Mouse (Mus musculus) midbrain, embryonic 11.5 days (tissue): ENCODE data around the gene Tmed8. TPM values are rescaled to one million over a fixed set of nuclear protein-coding genes. Genes with fewer than 3 reads are reported as not detected.

Source experiments
- ATAC-seq: fragments of 200-750 bp; cut with Nextera tagmentation; 2 replicates; pipeline ENCODE4 v1.8.0; 2017; ENCODE audit warnings: moderate TSS enrichment, moderate library complexity; ENCODE audit not compliant: low FRiP score
- DNase-seq: peaks from one replicate; pipeline ENCODE4 v3.0.0; 2015; ENCODE audit warnings: low spot score; ENCODE audit errors: missing footprints
- H3K27ac ChIP-seq: fragments of 300-500 bp; sonication (generic); 2 replicates; pipeline ENCODE4 v1.5.1; 2014; ENCODE audit warnings: low read depth, low read length
- H3K27me3 ChIP-seq: fragments of 300-500 bp; sonication (generic); 2 replicates; pipeline ENCODE4 v1.6.1; 2014; ENCODE audit warnings: mild to moderate bottlenecking, low read length, moderate library complexity, mixed read lengths; ENCODE audit not compliant: control insufficient read depth, insufficient read depth
- H3K36me3 ChIP-seq: fragments of 300-500 bp; sonication (generic); 2 replicates; pipeline ENCODE4 v1.6.1; 2014; ENCODE audit warnings: mild to moderate bottlenecking, low read length, moderate library complexity, mixed read lengths; ENCODE audit not compliant: control insufficient read depth, insufficient read depth
- H3K4me1 ChIP-seq: fragments of 300-500 bp; sonication (generic); 2 replicates; pipeline ENCODE4 v1.6.1; 2014; ENCODE audit warnings: low read length; ENCODE audit not compliant: control insufficient read depth, insufficient read depth
- H3K4me2 ChIP-seq: fragments of 300-500 bp; sonication (generic); 2 replicates; pipeline ENCODE4 v1.6.1; 2014; ENCODE audit warnings: mild to moderate bottlenecking, moderate library complexity
- H3K4me3 ChIP-seq: fragments of 300-500 bp; sonication (generic); 2 replicates; pipeline ENCODE4 v1.5.1; 2014; ENCODE audit warnings: low read depth, low read length
- H3K9ac ChIP-seq: fragments of 300-500 bp; sonication (generic); 2 replicates; pipeline ENCODE4 v1.6.1; 2014; ENCODE audit warnings: low read length
- H3K9me3 ChIP-seq: fragments of 300-500 bp; sonication (generic); 2 replicates; pipeline ENCODE4 v1.6.1; 2016; ENCODE audit warnings: low read length; ENCODE audit not compliant: control insufficient read depth
- WGBS: fragments of 180-500 bp; shearing (Covaris S2); extraction: QIAGEN DNeasy Blood & Tissue Kit; methylation state at CpG from one replicate; pipeline ENCODE4 v1.1.7; 2014; 5-methylcytosine and 5-hydroxymethylcytosine counted together
- polyA plus RNA-seq: library from polyadenylated mRNA; unstranded; fragments of >200 nt; fragmentation: Nextera tagmentation; extraction: Ambion mirVana; gene quantifications from 2 replicates; pipeline ENCODE4 v1.2.1, GENCODE M21; 2014

Tmed8 gene
- polyA plus RNA-seq, 1 experiment from 2014 or later: 4.3 TPM

DNA sequence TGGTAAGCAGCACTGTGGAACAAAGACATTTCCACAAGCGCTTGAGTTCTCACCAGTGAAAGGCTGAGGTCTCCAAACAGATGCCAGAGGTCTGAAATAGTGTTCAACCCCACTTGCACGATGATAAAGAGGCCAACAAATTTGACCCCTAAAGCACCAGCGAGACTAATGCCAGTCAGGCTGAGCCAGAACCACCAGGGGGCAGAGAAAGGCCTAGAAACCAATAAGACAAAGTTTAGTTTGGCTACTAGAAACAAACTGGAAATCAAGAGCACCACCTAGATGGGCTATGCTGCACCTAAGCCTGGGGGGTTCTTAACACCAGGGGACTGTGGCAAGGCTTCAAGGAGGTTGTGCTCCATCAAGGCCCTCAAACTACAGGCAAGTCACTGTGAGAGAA lies 68.6 kb downstream of the Tmed8 start:
- WGBS: 76% methylated on average over 3 of the region's 3 CpGs
- DNase-seq (peak; percentile 86), ATAC-seq (no peak)
- Histone ChIP-seq H3K4me1 (no peaks in the 10 kb centered on the region), H3K27me3 (no peaks in the 10 kb centered on the region), H3K27ac (no peak overlapping the region), H3K9me3 (no peaks in the 10 kb centered on the region), H3K4me3 (no peak overlapping the region), H3K36me3 (peaks cover 3% of the 10 kb centered on the region; the same call in 1 of the 2 replicates), H3K9ac (no peak overlapping the region), H3K4me2 (no peak overlapping the region)

DNA sequence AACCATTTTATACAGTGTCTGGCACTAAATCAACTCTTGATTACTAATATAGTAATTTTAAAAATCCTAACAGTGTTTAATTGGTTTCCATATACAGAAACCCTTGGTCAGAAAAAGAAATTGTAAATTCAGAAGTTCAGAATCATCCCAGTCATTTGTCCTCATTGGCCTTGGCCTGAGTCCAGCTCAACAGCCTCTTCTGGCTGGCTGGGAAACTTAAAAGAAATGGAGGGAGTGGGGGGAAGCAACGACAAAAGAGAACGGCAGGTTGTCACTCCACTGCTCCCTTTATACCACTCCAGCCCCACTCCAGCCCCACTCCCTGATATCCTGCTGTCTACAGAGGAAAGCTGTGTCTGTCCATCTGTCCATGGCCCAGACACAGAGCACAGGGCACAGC lies 69.1 kb downstream of the Tmed8 start:
- Histone ChIP-seq H3K36me3 (peaks cover 3% of the 10 kb centered on the region; the same call in 1 of the 2 replicates), H3K4me2 (no peak overlapping the region), H3K4me3 (no peak overlapping the region), H3K9me3 (no peaks in the 10 kb centered on the region), H3K4me1 (no peaks in the 10 kb centered on the region), H3K9ac (no peak overlapping the region), H3K27me3 (no peaks in the 10 kb centered on the region), H3K27ac (no peak overlapping the region)
- whole genome bisulfite sequencing: 86% methylated on average over 2 of the region's 2 CpGs
- DNase-seq (no peak), ATAC-seq (no peak)

DNA sequence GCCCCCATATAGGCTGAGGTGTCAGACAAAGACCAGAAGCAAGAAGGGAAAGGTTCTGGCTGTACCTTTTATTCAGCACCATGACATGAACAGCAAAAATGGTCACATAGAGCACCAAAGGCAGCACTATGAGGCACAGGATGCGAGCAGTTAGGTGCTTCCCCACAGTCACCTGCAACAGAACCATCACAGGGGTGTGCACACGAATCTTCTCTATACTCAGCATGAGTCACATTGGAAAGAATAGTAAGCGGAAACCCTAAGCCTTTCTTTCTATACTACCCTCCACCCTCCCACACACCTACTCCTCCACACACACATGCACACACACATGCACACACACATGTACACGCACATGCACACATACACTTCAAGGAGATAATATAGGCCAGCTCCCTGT lies 70.0 kb downstream of the Tmed8 start:
- peaks cover 3% of the 10 kb centered on the region; the same call in 1 of the 2 replicates for H3K36me3 ChIP-seq
- no peak for ATAC-seq
- H3K9me3 ChIP-seq: no peaks in the 10 kb centered on the region

DNA sequence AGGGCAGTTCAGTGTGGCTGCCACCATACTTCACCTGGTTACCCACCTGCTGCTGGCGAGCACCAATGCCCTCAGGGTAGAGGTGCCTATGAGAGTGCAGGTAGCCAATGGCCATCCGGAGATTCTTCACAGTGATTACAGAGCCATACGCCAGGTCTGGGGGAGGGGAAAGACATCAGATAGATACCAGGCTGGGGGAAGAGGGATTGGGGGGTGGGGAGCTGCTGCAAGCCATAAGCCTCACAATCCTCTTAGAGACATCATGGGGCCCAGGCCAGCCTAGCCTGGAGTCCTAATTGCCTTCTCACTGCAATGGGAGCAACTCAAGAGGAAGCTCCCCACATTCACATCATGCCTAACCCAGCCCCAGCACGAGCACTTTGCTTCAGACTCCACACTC lies 73.0 kb downstream of the Tmed8 start:
- no peak overlapping the region for H3K4me3 ChIP-seq
- peaks cover 3% of the 10 kb centered on the region; the same call in 1 of the 2 replicates for H3K36me3 ChIP-seq
- no peaks in the 10 kb centered on the region for H3K4me1 ChIP-seq
- DNase-seq (no peak), ATAC-seq (no peak)
- H3K27ac ChIP-seq: no peak overlapping the region
- 56% methylated on average over 4 of the region's 4 CpGs for WGBS
- H3K9ac ChIP-seq: no peak overlapping the region
- no peak overlapping the region for H3K4me2 ChIP-seq
- no peaks in the 10 kb centered on the region for H3K9me3 ChIP-seq
- H3K27me3 ChIP-seq: no peaks in the 10 kb centered on the region

More for the DNA sequence above, 70.0 kb downstream of the Tmed8 start:
- H3K4me1 ChIP-seq: no peaks in the 10 kb centered on the region
- no peaks in the 10 kb centered on the region for H3K27me3 ChIP-seq
- H3K4me2 ChIP-seq: no peak overlapping the region
- no peak overlapping the region for H3K27ac ChIP-seq
- no peak overlapping the region for H3K4me3 ChIP-seq
- WGBS: 90% methylated on average over 4 of the region's 4 CpGs
- H3K9ac ChIP-seq: no peak overlapping the region
- DNase-seq: no peak

DNA sequence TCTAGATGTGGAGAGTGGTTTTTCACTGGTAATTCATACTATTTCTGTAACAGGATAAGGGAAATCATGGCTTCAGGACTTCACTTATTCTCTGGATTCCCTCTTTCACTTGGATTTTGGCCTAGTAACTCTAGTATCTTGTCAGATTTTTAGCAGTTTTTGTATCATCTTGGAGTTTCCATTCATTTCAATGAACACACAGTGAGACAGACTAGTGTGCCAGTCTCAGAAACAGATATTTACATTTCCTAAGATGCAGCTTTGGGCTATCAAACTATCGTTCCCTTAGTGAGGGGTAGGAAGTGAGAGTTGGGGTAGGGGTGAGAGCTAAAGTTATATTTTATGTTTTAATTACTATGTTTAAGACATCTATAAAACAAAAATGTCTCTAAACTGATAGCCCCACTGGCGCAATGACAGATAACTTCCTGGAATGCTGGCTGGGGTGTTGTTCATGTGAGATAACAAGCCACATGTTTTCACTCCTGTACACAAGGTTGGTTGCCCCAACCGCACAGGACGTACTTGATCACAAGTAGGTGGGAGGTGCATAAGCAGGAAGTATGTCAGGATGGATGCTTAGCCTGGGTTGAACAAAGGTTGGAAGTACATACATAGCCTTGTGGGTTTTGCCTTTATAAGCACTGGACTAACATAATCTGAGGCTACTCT lies 78.2 kb downstream of the Tmed8 start:
- H3K9ac ChIP-seq: no peak overlapping the region
- WGBS: 94% methylated on average over 4 of the region's 4 CpGs
- ATAC-seq (no peak), DNase-seq (no peak)
- no peaks in the 10 kb centered on the region for H3K9me3 ChIP-seq
- H3K27ac ChIP-seq: no peak overlapping the region
- H3K27me3 ChIP-seq: no peaks in the 10 kb centered on the region
- H3K4me1 ChIP-seq: no peaks in the 10 kb centered on the region
- H3K4me2 ChIP-seq: no peak overlapping the region
- peaks cover 2% of the 10 kb centered on the region; the same call in 1 of the 2 replicates for H3K36me3 ChIP-seq
- no peak overlapping the region for H3K4me3 ChIP-seq

Other genes starting within 250 kb of the Tmed8 start
- gene Zdhhc22, start 210.0 kb downstream of the Tmed8 start, polyA plus RNA-seq: 0.41 and 0.51 TPM in 2 replicates
- gene Tmem63c, start 179.1 kb downstream of the Tmed8 start, polyA plus RNA-seq: 0.64 and 0.77 TPM in 2 replicates
- gene Ngb, start 97.9 kb downstream of the Tmed8 start, polyA plus RNA-seq: 0.33 and 0.36 TPM in 2 replicates
- 30.7 and 34.6 TPM in 2 replicates for gene Gstz1, start 53.3 kb downstream of the Tmed8 start, polyA plus RNA-seq
- gene Pomt2, start 52.5 kb downstream of the Tmed8 start, polyA plus RNA-seq: 15.7 and 16.1 TPM in 2 replicates
- gene Samd15, start 731 bp downstream of the Tmed8 start, polyA plus RNA-seq: 1.2 and 1.4 TPM in 2 replicates
- 0.87 and 1.5 TPM in 2 replicates for gene Noxred1, start 38.3 kb upstream of the Tmed8 start, polyA plus RNA-seq
- gene Vipas39, start 65.8 kb upstream of the Tmed8 start, polyA plus RNA-seq: 59.6 and 64.5 TPM in 2 replicates
- 215 and 230 TPM in 2 replicates for gene Ahsa1, start 66.0 kb upstream of the Tmed8 start, polyA plus RNA-seq
- gene Ism2, start 99.3 kb upstream of the Tmed8 start, polyA plus RNA-seq: 0.52 and 0.53 TPM in 2 replicates
- gene Sptlc2, start 187.9 kb upstream of the Tmed8 start, polyA plus RNA-seq: 56.1 and 61.8 TPM in 2 replicates
- 283 and 306 TPM in 2 replicates for gene Slirp, start 243.4 kb upstream of the Tmed8 start, polyA plus RNA-seq
- gene Alkbh1, start 243.6 kb upstream of the Tmed8 start, polyA plus RNA-seq: 37.6 TPM in 2 replicates